Mouse (Mus musculus) T-helper 2 cell (primary cell): ENCODE data around the gene Ppp1r10.

Experiments used
- in situ Hi-C: fragments of 300-600 bp; cut with MboI, MseI; formaldehyde crosslinking; loops from one replicate; pipeline ENCODE4 v1.15.1; 2025; ENCODE audit warnings: high pct_unique_total_duplicates

Gene Ppp1r10

GRCm38 (mm10) chr17:35916297-35917142 is at the start of gene Ppp1r10, which contains the start of gene Mrps18b:
TSS of gene Ppp1r10 (plus strand) at chr17:35916434.
TSS of gene Mrps18b (minus strand) at chr17:35916389.
- in situ Hi-C loops, result no loop called here

GRCm38 (mm10) chr17:35866911-35867890 is 49.0 kb upstream of the Ppp1r10 start:
- in situ Hi-C loops, result no loop called here

GRCm38 (mm10) chr17:35868165-35868820 is 47.9 kb upstream of the Ppp1r10 start:
- in situ Hi-C loops, result no loop called here

GRCm38 (mm10) chr17:35868961-35869345 is 47.3 kb upstream of the Ppp1r10 start:
- in situ Hi-C loops, result no loop called here

- in situ Hi-C loops, result loop anchor here (5.0 to 10.0 kb wide), 3 partner anchors 32 to 1845 kb away; partner anchors contain the start of genes H2-Ke6, Ring1 and Tubb5
These were observed 46.7 kb upstream of the Ppp1r10 start for GRCm38 (mm10) chr17:35869346-35870067.

GRCm38 (mm10) chr17:35870151-35870883 is 45.9 kb upstream of the Ppp1r10 start:
- in situ Hi-C loops, result loop anchor here (5.0 to 10.0 kb wide), 3 partner anchors 33 to 1846 kb away; partner anchors contain the start of genes H2-Ke6, Ring1 and Tubb5

GRCm38 (mm10) chr17:35870884-35871696 is 45.1 kb upstream of the Ppp1r10 start:
- in situ Hi-C loops, result loop anchor here (5.0 to 10.0 kb wide), 3 partner anchors 34 to 1846 kb away; partner anchors contain the start of genes H2-Ke6, Ring1 and Tubb5

- in situ Hi-C loops, result loop anchor here (5.0 to 10.0 kb wide), 3 partner anchors 37 to 1849 kb away; partner anchors contain the start of genes H2-Ke6, Ring1 and Tubb5
These were observed 42.3 kb upstream of the Ppp1r10 start for GRCm38 (mm10) chr17:35873774-35874519.

- in situ Hi-C loops, result loop anchor here (5.0 to 10.0 kb wide), 3 partner anchors 37 to 1850 kb away; partner anchors contain the start of genes H2-Ke6, Ring1 and Tubb5
These were observed 41.5 kb upstream of the Ppp1r10 start for GRCm38 (mm10) chr17:35874721-35875120.

- in situ Hi-C loops, result loop anchor here (10.0 kb wide), 1 partner anchor 1855 kb away; the partner anchor contains the start of genes H2-Ke6 and Ring1
These were observed 36.8 kb upstream of the Ppp1r10 start, which contains the start of gene Dhx16 for GRCm38 (mm10) chr17:35879245-35880057. TSS of gene Dhx16 (plus strand) at chr17:35879819.

GRCm38 (mm10) chr17:35882924-35883323 is 33.3 kb upstream of the Ppp1r10 start:
- in situ Hi-C loops, result no loop called here

GRCm38 (mm10) chr17:35883777-35884176 is 32.5 kb upstream of the Ppp1r10 start:
- in situ Hi-C loops, result no loop called here

GRCm38 (mm10) chr17:35887725-35888124 is 28.5 kb upstream of the Ppp1r10 start:
- in situ Hi-C loops, result no loop called here

GRCm38 (mm10) chr17:35896781-35897643 is 19.2 kb upstream of the Ppp1r10 start, which contains the start of gene 2310061I04Rik:
TSS of gene 2310061I04Rik (minus strand) at chr17:35897431.
- in situ Hi-C loops, result loop anchor here (10.0 kb wide), 1 partner anchor 52 kb away; the partner anchor contains the start of gene Mdc1
